Mouse (Mus musculus) effector memory CD4-positive, alpha-beta T cell, adult 7 months (primary cell): ENCODE measurements around the gene Pdha1. TPM values are rescaled to one million over a fixed set of nuclear protein-coding genes. Genes with fewer than 3 reads are reported as not detected.

Experiments
- polyA plus RNA-seq: library from polyadenylated mRNA; unstranded; fragments of 100-300 nt; shearing (Covaris generic); gene quantifications from one replicate; pipeline ENCODE4 v1.2.1, GENCODE M21; 2017

Gene Pdha1
- polyA plus RNA-seq = 94.1 TPM

DNA sequence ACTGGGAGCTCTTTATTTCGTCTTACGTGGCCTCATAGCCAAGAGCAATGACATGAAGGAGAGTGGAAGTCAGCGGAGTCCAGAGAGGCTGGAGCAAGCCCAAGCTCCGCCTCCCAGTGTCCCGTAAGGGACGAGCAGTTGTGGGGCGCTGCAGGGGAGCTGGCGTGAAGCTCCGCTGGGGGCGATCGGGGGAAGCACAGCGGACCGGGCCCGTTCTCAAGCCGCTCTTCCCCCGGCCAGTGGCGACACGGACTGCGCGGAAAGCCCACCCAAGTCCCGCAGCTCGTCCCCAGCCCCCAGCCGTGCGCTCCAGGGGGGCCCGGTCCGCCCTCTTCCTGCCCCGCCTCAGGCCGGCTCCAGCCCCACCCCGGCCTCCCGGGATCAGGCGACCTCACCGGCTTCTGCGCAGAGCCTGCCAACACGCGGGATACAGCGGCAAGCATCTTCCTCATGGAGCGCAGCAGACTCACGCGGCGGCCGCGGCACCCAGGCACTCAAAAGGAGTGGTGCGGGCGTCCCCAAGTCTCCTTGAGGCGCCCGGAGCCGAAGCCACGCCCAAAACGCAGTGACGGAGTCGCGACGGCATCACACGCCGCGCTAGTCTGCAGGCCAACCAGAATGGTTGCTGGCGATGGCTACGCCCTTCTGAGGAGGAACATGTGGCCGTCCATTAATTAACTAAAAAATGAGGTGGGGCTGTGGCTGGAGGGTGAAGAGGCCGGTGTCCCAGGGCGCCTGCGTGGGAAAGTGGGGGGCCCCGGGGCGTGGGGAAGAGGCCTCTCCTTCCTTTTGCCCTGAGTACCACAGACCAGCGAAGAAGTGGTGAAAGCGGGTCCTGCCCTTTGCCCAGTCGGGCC lies at the start of gene Pdha1:
TSS of gene Pdha1 (minus strand) at position 553 of the 857 bp plus-strand sequence.

Other genes with a start within 250 kb of the Pdha1 start
- 3.1 TPM for gene Map3k15, start 150.0 kb downstream of the Pdha1 start, polyA plus RNA-seq